8 mouse cellular contexts compared by ENCODE assay signal in the genomic region with DNA sequence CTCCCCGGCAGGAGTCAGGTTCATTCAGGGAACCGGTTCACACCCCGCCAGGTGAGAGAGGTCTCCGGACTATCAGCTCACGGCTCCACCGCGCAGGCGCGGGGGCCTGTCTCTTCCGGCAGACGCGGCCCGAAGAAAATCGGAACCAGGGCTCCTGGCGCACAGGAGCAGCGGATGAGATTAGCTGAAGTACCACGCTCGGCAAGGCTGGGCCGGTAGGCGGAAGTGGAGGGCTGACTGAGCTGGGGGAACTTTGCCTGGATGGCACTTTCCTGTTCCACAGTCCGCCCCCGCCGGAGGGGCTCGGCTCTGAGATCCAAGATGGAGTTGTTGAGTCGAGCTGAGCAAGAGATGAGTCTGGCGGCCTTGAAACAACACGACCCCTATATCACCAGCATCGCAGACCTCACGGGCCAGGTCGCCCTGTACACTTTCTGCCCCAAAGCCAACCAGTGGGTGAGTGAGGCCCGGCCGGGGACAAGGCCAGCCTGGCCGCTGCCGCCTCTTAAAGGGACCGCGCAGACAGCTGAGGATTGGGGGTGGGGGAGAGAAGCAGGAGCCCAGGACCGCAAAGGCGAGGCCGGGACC. TPM values are rescaled to one million over a fixed set of nuclear protein-coding genes. Genes with fewer than 3 reads are reported as not detected.
DNase-seq lines count a peak whose midpoint lies in the region; ATAC-seq lines count a peak whose summit lies in the region.

Gene Dcp1a, plus strand, starts transcription at position 175 of the 588 bp plus-strand sequence.

- DNase-seq in CD4-positive, CD25-positive, alpha-beta regulatory T cell, adult 2 months (ENCODE audit: low read depth, low spot score), result peak; percentile 98
- DNase-seq in fat pad, adult 2 months (ENCODE audit: extremely low read depth, low read depth, low spot score), result peak; percentile 65
- DNase-seq in kidney, postnatal 10 days, result peak; percentile 96
- peak; percentile 95 to 97 for DNase-seq in natural killer cell, adult 2 months (ENCODE audit: low spot score in 2 of 2)

- H3K4me3 ChIP-seq in brown adipose tissue, adult 24 weeks (ENCODE audit: insufficient read depth, low read depth, low read length), result peak within 1 kb of the TSS; percentile 82
- peak within 1 kb of the TSS; percentile 92 for H3K4me3 ChIP-seq in heart, embryonic 13.5 days
- H3K4me3 ChIP-seq in liver, embryonic 12.5 days, result peak within 1 kb of the TSS; percentile 97
- H3K4me3 ChIP-seq in stomach, embryonic 15.5 days (replicated peaks), result peak within 1 kb of the TSS; percentile 84

- H3K4me2 ChIP-seq in heart, embryonic 13.5 days, result peak within 1 kb of the TSS; percentile 73
- H3K4me2 ChIP-seq in liver, embryonic 12.5 days, result peak within 1 kb of the TSS; percentile 80
- H3K4me2 ChIP-seq in stomach, embryonic 15.5 days, result peak within 1 kb of the TSS; percentile 61

- H3K36me3 ChIP-seq in heart, embryonic 13.5 days, result peaks cover 29% of the 10 kb centered on the region
- peaks cover 27% of the 10 kb centered on the region for H3K36me3 ChIP-seq in liver, embryonic 12.5 days
- H3K36me3 ChIP-seq in stomach, embryonic 15.5 days, result no peaks in the 10 kb centered on the region

- H3K9me3 ChIP-seq in heart, embryonic 13.5 days, result no peaks in the 10 kb centered on the region
- no peaks in the 10 kb centered on the region for H3K9me3 ChIP-seq in liver, embryonic 12.5 days (replicated peaks)
- H3K9me3 ChIP-seq in stomach, embryonic 15.5 days, result no peaks in the 10 kb centered on the region

- no peaks in the 10 kb centered on the region for H3K27me3 ChIP-seq in heart, embryonic 13.5 days (replicated peaks)
- H3K27me3 ChIP-seq in liver, embryonic 12.5 days (replicated peaks), result no peaks in the 10 kb centered on the region
- no peaks in the 10 kb centered on the region for H3K27me3 ChIP-seq in stomach, embryonic 15.5 days (replicated peaks)

- H3K27ac ChIP-seq in brown adipose tissue, adult 24 weeks (replicated peaks; ENCODE audit: low read depth, low read length), result peak within 1 kb of the TSS; percentile 88
- H3K27ac ChIP-seq in heart, embryonic 13.5 days (replicated peaks), result peak within 1 kb of the TSS; percentile 91
- peak within 1 kb of the TSS; percentile 79 for H3K27ac ChIP-seq in liver, embryonic 12.5 days
- H3K27ac ChIP-seq in stomach, embryonic 15.5 days, result peak within 1 kb of the TSS; percentile 85

- no peaks in the 10 kb centered on the region for H3K4me1 ChIP-seq in brown adipose tissue, adult 24 weeks (ENCODE audit: control insufficient read depth, insufficient read depth, insufficient read length, low read length)
- peaks cover 21% of the 10 kb centered on the region for H3K4me1 ChIP-seq in heart, embryonic 13.5 days
- H3K4me1 ChIP-seq in liver, embryonic 12.5 days, result peaks cover 18% of the 10 kb centered on the region
- 0 out of 2 replicates have a peak, but pooled peaks cover 2% of the 10 kb centered on the region for H3K4me1 ChIP-seq in stomach, embryonic 15.5 days

- ATAC-seq in heart, embryonic 13.5 days (ENCODE audit: extremely low read depth, insufficient number of reproducible peaks, low FRiP score, low TSS enrichment), result peak; percentile 89
- ATAC-seq in liver, embryonic 12.5 days, result peak; percentile 98
- peak; percentile 99 for ATAC-seq in stomach, embryonic 15.5 days (ENCODE audit: insufficient read depth, low FRiP score, low read depth)

- WGBS in heart, embryonic 13.5 days, result under 1% methylated on average over 39 of the region's 39 CpGs
- under 1% methylated on average over 39 of the region's 39 CpGs for WGBS in liver, embryonic 12.5 days (ENCODE audit: insufficient replicate concordance)
- WGBS in stomach, embryonic 15.5 days, result 0% methylated on average over 39 of the region's 39 CpGs

- peak within 1 kb of the TSS; percentile 96 for H3K9ac ChIP-seq in heart, embryonic 13.5 days
- peak within 1 kb of the TSS; percentile 95 for H3K9ac ChIP-seq in liver, embryonic 12.5 days
- H3K9ac ChIP-seq in stomach, embryonic 15.5 days, result peak within 1 kb of the TSS; percentile 88

RNA-seq across cellular contexts. Expression of gene Dcp1a, which starts in this region (rescaled TPM):
- polyA plus RNA-seq in brown adipose tissue, adult 24 weeks (2012; ENCODE audit: insufficient read depth, insufficient read length, missing spikeins), result 5.1 and 8.3 TPM in 2 replicates
- 16.1 and 17.2 TPM in 2 replicates for polyA plus RNA-seq in heart, embryonic 13.5 days (2015; fragmentation: Nextera tagmentation; extraction: Ambion mirVana)
- 15.2 TPM in 2 replicates for polyA plus RNA-seq in liver, embryonic 12.5 days (2016; fragmentation: Nextera tagmentation; extraction: Ambion mirVana)
- polyA plus RNA-seq in stomach, embryonic 15.5 days (2015; fragmentation: Nextera tagmentation; extraction: Ambion mirVana), result 21.4 and 23.6 TPM in 2 replicates

Comparison
In these comparisons a context has a peak if more than half of its experiments do, and no peak if none do; other contexts are left out.
1. Peak in every context shown above with its lines: DNase-seq, ATAC-seq, H3K4me3 ChIP-seq and H3K27ac ChIP-seq.